Mouse (Mus musculus): ENCODE results near the gene Grid2ip.

Grid2ip gene

DNA sequence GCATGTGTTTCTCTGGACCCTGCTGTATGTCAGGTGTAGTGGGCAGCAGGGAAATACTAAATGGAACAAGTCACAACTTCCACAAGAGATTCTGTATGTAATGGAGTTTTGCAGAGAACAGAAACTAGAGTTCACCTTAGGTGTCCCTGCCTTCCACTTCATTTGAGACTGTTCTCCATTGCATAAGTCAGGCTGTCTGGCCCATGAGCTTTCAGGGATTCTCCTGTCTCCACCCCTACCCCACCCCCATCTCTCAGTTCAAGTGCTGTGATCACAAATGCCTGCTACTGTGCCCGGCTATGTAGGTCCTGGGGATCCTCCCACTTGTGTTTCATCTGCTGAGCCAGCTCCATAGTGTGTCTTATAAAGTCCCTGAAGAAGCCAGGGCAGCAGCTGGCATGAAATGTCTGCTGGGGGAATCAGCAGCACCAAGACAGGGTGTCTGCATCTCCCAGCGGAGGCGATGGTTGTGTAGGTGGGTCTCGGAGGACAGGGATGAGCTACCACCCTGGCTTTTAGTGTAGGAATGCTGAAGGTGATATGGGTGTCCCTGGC lies 53.8 kb downstream of the Grid2ip start:
- peak; percentile 35 to 37 for DNase-seq (ENCODE audit: low spot score in 2 of 2)

DNA sequence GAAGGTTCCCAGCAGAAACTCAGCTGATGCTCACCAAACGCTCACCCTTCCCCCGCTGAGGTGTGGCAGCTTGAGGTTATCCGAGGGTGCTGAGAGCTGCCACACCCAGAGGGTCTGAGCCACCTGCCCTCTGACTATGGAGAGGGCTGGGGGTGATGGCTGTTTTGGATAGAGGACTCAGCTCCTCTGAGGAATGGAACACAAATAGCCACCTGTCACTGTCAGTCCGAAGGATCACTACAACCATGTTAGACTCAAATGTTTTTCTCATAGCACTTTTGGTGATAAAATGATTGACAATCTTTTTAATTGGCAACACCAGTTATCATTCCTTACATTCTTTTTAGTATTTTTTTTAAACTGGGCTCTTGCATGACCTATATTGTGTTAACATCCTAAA lies 64.3 kb downstream of the Grid2ip start:
- no peak for DNase-seq (ENCODE audit: low spot score in 2 of 2)

DNA sequence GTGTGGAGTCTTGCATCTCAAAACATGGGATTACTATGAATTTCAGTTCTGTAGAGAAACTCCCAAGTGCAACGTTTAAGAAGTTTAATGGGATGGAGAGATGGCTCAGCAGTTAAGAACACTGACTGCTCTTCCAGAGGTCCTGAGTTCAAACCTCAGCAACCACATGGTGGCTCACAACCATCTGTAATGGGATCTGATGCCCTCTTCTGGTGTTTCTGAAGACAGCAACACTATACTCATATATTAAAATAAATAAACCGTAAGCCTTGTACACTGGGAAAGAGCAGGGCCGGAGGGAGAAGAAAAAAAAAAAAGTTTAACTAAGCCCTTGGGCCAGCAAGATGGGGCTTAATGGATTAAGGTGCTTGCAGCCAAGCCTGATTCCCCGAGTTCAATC lies 65.9 kb downstream of the Grid2ip start:
- no peak for DNase-seq (ENCODE audit: low spot score in 2 of 2)

DNA sequence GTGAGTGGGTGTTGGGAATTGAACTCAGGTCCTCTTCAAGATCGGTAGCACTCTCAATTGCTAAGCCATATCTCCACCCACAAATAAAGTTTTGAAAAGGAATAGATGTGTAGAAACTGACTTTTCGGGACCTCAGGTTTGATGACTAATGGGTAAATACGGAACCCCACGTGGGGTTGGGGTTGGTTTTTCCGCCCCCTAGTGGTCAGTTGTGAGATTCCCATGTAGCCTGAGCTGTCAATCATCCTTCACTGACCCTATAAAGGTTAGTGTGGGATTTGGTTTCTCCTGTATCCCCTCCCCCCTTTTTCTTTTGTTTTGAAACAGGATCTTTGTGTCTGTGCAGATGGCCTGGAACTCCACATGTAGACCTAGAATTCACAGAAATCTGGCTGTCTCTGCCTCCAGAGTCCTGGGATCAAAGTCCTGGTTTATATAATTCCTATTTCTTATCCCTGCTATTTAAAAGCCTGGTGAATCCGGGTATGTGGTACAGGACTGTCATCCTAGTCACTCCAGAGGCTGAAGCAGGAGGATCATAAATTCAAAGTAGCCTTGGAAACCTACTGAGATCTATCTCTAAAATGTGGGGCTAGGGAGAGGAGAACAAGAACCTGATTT lies 66.9 kb downstream of the Grid2ip start:
- DNase-seq (ENCODE audit: low spot score in 2 of 2) = peak; percentile 28 to 39

DNA sequence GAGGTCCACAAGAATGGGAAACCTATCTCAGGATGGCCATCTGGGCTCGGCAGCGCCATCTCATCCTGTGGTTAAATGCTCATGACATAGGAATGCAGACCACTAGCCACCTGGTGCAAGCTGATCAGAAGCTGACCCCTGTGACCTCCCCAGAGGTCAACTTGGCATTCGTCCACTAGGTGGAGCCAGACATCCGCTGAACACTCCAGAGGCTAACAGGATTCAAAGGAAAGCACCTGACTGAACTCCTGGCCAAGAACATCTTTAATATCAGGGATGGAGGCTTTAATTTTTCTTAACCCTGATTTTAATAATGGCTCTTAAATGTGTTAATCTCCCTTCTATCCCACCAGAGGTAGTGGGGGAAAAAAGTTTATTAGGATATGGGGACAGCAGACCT lies 77.3 kb downstream of the Grid2ip start:
- peak; percentile 29 to 49 for DNase-seq (ENCODE audit: low spot score in 2 of 2)

DNA sequence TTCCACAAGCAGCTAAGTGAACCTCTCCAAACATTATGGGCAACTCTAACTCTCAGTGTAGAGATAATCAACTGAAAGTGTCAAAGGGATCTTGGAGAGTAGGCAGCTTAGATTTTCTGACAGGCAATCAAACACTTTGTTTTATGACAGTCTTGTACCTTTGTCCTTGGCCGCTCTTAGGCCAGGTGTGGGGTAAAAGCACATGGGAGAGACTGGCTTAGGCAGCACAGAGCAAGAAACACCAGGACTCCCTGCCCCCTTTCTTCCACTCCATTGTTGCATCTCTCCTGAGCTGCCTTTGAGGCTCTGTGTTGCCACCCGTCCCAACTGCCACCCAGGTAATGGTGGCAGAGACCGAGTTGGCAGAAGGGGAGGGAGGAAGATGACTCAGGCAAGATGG lies 84.2 kb downstream of the Grid2ip start:
- no peak for DNase-seq (ENCODE audit: low spot score in 2 of 2)

DNA sequence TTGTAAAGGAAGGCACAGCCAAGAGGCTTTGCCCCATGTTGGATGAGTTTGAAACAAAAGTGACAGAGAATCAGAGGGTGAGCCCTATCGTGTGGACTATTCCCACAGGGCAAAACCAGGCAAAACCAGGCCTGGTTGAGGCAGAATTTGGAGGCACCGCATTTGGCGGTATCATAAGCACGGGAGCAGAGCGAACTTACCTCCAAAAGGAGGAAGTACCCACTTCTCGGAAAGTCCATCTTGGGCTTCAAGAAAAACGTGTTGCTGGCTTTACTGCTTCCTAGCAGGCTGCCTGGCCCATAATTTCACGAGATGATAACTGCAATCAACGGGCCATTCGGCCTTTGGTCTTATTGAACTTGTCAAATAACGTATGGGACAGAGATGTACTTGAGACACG lies 84.6 kb downstream of the Grid2ip start:
- no peak for DNase-seq (ENCODE audit: low spot score in 2 of 2)
